Mouse (Mus musculus) right cerebral cortex, postnatal 14 days (tissue): ENCODE results near the gene D630023F18Rik.

ENCODE experiments used
- DNase-seq: peaks from one replicate; pipeline ENCODE4 v3.0.0; 2022

The D630023F18Rik gene

GRCm38 (mm10) chr1:65109756-65110435 is 13.1 kb downstream of the D630023F18Rik start:
- DNase-seq: no peak

GRCm38 (mm10) chr1:65109196-65109595 is 13.8 kb downstream of the D630023F18Rik start:
- DNase-seq: no peak

GRCm38 (mm10) chr1:65107654-65108279 is 15.2 kb downstream of the D630023F18Rik start:
- no peak for DNase-seq

GRCm38 (mm10) chr1:65103273-65103672 is 19.7 kb downstream of the D630023F18Rik start, which contains the start of gene Cryga:
Cryga (minus strand) TSS chr1:65103373.
- no peak for DNase-seq

- no peak for DNase-seq
Observed at GRCm38 (mm10) chr1:65096953-65097352, 26.1 kb downstream of the D630023F18Rik start.

- DNase-seq: no peak
Observed at GRCm38 (mm10) chr1:65091566-65091965, 31.4 kb downstream of the D630023F18Rik start.

- DNase-seq: no peak
Observed at GRCm38 (mm10) chr1:65090370-65090769, 32.6 kb downstream of the D630023F18Rik start.

GRCm38 (mm10) chr1:65088567-65089356 is 34.3 kb downstream of the D630023F18Rik start:
- no peak for DNase-seq

- no peak for DNase-seq
Observed at GRCm38 (mm10) chr1:65082188-65082587, 40.8 kb downstream of the D630023F18Rik start, which contains the start of gene Crygb. Crygb (minus strand) TSS chr1:65082288.

- no peak for DNase-seq
Observed at GRCm38 (mm10) chr1:65075607-65076006, 47.4 kb downstream of the D630023F18Rik start.

GRCm38 (mm10) chr1:65073589-65073988 is 49.4 kb downstream of the D630023F18Rik start, which contains the start of gene Crygc:
Crygc (minus strand) TSS chr1:65073689.
- DNase-seq: no peak

- DNase-seq: no peak
Observed at GRCm38 (mm10) chr1:65067842-65068241, 55.2 kb downstream of the D630023F18Rik start.

- DNase-seq: no peak
Observed at GRCm38 (mm10) chr1:65064201-65064600, 58.8 kb downstream of the D630023F18Rik start.

GRCm38 (mm10) chr1:65063352-65063751 is 59.7 kb downstream of the D630023F18Rik start, which contains the start of gene Crygd:
Crygd (minus strand) TSS chr1:65063452.
- no peak for DNase-seq
